Mouse (Mus musculus) stomach, postnatal 0 days (tissue): ENCODE measurements around the gene Tdrkh. TPM values are rescaled to one million over a fixed set of nuclear protein-coding genes. Genes with fewer than 3 reads are reported as not detected.

Experiments
- ATAC-seq: fragments of 200-750 bp; cut with Nextera tagmentation; 2 replicates; pipeline ENCODE4 v1.8.0; 2017; ENCODE audit not compliant: low FRiP score, low TSS enrichment
- DNase-seq: peaks from one replicate; pipeline ENCODE4 v3.0.0-alpha.2; 2016; ENCODE audit warnings: low spot score
- H3K27ac ChIP-seq: fragments of 300-500 bp; sonication (generic); replicated peaks from 2 replicates; pipeline ENCODE4 v1.5.1; 2014; ENCODE audit warnings: mild to moderate bottlenecking, control low read depth
- H3K27me3 ChIP-seq: fragments of 300-500 bp; sonication (generic); 2 replicates; pipeline ENCODE4 v1.6.1; 2014; ENCODE audit warnings: low read length; ENCODE audit not compliant: control insufficient read depth, insufficient read depth
- H3K36me3 ChIP-seq: fragments of 300-500 bp; sonication (generic); 2 replicates; pipeline ENCODE4 v1.6.1; 2014; ENCODE audit warnings: low read length, mixed read lengths; ENCODE audit not compliant: control insufficient read depth, insufficient read depth
- H3K4me1 ChIP-seq: fragments of 300-500 bp; sonication (generic); replicated peaks from 2 replicates; pipeline ENCODE4 v1.6.1; 2014; ENCODE audit warnings: antibody characterized with exemption; ENCODE audit not compliant: control insufficient read depth, insufficient read depth
- H3K4me2 ChIP-seq: fragments of 300-500 bp; sonication (generic); replicated peaks from 2 replicates; pipeline ENCODE4 v1.6.1; 2014; ENCODE audit warnings: low read depth, mild to moderate bottlenecking, control low read depth, moderate library complexity
- H3K4me3 ChIP-seq: fragments of 300-500 bp; sonication (generic); 2 replicates; pipeline ENCODE4 v1.5.1; 2014; ENCODE audit warnings: low read depth, low read length, control low read depth
- H3K9ac ChIP-seq: fragments of 300-500 bp; sonication (generic); 2 replicates; pipeline ENCODE4 v1.6.1; 2014; ENCODE audit warnings: mild to moderate bottlenecking, low read length, control low read depth, mixed read lengths
- H3K9me3 ChIP-seq: fragments of 300-500 bp; sonication (generic); 2 replicates; pipeline ENCODE4 v1.6.1; 2016; ENCODE audit warnings: low read length; ENCODE audit not compliant: control insufficient read depth
- CTCF ChIP-seq: IDR thresholded peaks from 2 replicates; pipeline ENCODE4 v1.5.1; 2016; ENCODE audit warnings: antibody characterized with exemption, low read depth, mild to moderate bottlenecking, moderate library complexity
- EP300 ChIP-seq: optimal IDR thresholded peaks from 2 replicates; pipeline ENCODE3; 2016; ENCODE audit warnings: antibody characterized with exemption
- WGBS: fragments of 180-500 bp; shearing (Covaris S2); extraction: QIAGEN DNeasy Blood & Tissue Kit; methylation state at CpG from one replicate; pipeline ENCODE4 v1.1.7; 2014; 5-methylcytosine and 5-hydroxymethylcytosine counted together
- polyA plus RNA-seq: library from polyadenylated mRNA; unstranded; fragments of >200 nt; fragmentation: Nextera tagmentation; extraction: Ambion mirVana; gene quantifications from 2 replicates; pipeline ENCODE4 v1.2.1, GENCODE M21; 2015

Gene Tdrkh
- polyA plus RNA-seq, 1 experiment from 2014 or later, result 3.8 TPM

- no peaks in the 10 kb centered on the region for H3K4me1 ChIP-seq
- peaks cover 22% of the 10 kb centered on the region for H3K36me3 ChIP-seq
- no peak overlapping the region for H3K9ac ChIP-seq
- no peaks in the 10 kb centered on the region for H3K9me3 ChIP-seq
- WGBS, result 91% methylated on average over 2 of the region's 2 CpGs
- H3K4me2 ChIP-seq, result no peak overlapping the region
- H3K4me3 ChIP-seq, result no peak overlapping the region
- TF ChIP-seq CTCF, result no peak
- no peak for TF ChIP-seq EP300
- no peak overlapping the region for H3K27ac ChIP-seq
- H3K27me3 ChIP-seq, result no peaks in the 10 kb centered on the region
- DNase-seq (no peak), ATAC-seq (no peak)
These were observed 36.3 kb downstream of the Tdrkh start for GRCm38 (mm10) chr3:94449377-94449776.

DNA sequence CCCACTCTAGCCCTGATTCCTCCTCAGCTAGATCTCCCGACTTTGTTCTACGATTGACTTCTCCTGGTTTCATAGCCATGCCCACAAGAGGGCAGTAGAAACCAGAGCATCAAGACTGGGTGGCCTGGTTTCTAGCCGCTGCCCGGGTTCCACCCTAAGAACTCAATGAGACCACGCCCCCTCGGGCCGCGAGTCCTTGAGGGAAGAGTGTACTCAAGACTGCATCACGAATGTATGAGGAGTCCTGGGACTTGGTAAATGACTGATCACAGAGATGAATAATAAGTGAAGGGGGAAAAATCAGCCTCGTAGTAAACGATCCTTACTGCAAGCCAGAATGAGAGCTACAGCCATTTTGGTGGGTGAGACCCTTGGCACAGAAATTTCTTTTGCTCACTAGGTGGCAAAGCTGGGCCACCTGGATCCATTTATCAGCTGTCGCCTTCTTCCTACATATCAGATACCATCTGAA, 43.5 kb downstream of the Tdrkh start:
- Histone ChIP-seq H3K4me1 (no peaks in the 10 kb centered on the region), H3K36me3 (no peaks in the 10 kb centered on the region), H3K4me2 (peak overlapping the region; percentile 42), H3K27me3 (no peaks in the 10 kb centered on the region), H3K4me3 (peak overlapping the region; percentile 15; the same call in 1 of the 2 replicates), H3K9ac (no peak overlapping the region), H3K27ac (no peak overlapping the region), H3K9me3 (no peaks in the 10 kb centered on the region)
- ATAC-seq (peak; percentile 92), DNase-seq (peak; percentile 92)
- TF ChIP-seq EP300 (no peak), CTCF (peak; percentile 94)
- WGBS, result 2% methylated on average over 12 of the region's 12 CpGs

DNA sequence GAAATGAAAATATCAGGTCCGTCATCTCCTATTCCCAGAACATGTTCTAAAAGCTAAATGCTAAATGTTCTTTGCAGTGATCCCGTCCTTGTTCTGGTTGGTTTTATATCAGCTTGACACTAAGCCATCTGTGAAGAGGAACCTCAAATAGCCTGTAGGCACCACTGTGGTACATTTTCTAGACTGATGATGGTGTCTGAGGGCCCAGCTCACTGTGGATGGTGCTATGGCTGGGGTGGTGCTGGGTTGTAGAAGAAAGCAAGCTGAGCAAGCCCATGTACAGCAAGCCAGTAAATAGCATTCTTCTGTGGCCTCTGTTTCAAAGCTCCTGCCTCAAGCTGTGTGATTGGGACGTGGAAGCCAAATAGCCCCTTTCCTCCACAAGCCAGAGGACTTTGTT, 44.0 kb downstream of the Tdrkh start:
- TF ChIP-seq CTCF (no peak), EP300 (no peak)
- H3K27me3 ChIP-seq, result no peaks in the 10 kb centered on the region
- H3K9ac ChIP-seq, result no peak overlapping the region
- ATAC-seq (no peak), DNase-seq (no peak)
- H3K27ac ChIP-seq, result no peak overlapping the region
- H3K4me2 ChIP-seq, result no peak overlapping the region; the same call in 1 of the 2 replicates
- H3K4me1 ChIP-seq, result no peaks in the 10 kb centered on the region
- H3K36me3 ChIP-seq, result no peaks in the 10 kb centered on the region
- WGBS, result 78% methylated on average over 3 of the region's 3 CpGs
- no peak overlapping the region for H3K4me3 ChIP-seq
- H3K9me3 ChIP-seq, result no peaks in the 10 kb centered on the region

DNA sequence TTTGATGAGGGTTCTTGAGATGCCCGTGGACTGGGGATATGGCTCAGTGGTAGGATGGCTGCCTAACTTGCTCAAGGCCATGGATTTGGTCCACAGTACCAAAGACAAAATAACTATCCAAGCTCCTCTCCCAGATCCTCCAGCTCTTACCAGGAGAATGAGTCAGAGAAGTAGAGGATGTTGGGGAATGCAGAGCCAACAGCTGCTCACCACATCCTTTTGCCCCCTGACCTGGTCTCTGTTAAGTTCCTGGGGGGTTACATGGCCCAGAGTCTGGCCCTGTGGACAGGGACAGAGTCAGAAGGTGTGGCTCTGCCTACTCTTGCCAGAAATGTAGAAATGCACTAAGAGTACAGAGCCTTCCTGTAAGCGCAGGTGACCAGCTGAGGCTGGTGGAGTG, 46.8 kb downstream of the Tdrkh start:
- no peak overlapping the region for H3K4me3 ChIP-seq
- H3K36me3 ChIP-seq, result no peaks in the 10 kb centered on the region
- no peaks in the 10 kb centered on the region for H3K27me3 ChIP-seq
- H3K27ac ChIP-seq, result no peak overlapping the region
- no peak overlapping the region for H3K4me2 ChIP-seq
- no peaks in the 10 kb centered on the region for H3K4me1 ChIP-seq
- ATAC-seq (no peak), DNase-seq (no peak)
- H3K9me3 ChIP-seq, result no peaks in the 10 kb centered on the region
- H3K9ac ChIP-seq, result no peak overlapping the region
- 83% methylated on average over 2 of the region's 2 CpGs for WGBS
- TF ChIP-seq CTCF (no peak), EP300 (no peak)

- ATAC-seq (peak; percentile 88), DNase-seq (peak; percentile 52)
- Histone ChIP-seq H3K4me3 (no peak overlapping the region), H3K27ac (no peak overlapping the region), H3K9ac (no peak overlapping the region; the same call in 1 of the 2 replicates), H3K4me1 (no peaks in the 10 kb centered on the region), H3K27me3 (no peaks in the 10 kb centered on the region), H3K36me3 (no peaks in the 10 kb centered on the region), H3K9me3 (no peaks in the 10 kb centered on the region), H3K4me2 (no peak overlapping the region)
- 55% methylated on average over 11 of the region's 11 CpGs for WGBS
- TF ChIP-seq CTCF (no peak), EP300 (no peak)
These were observed 51.0 kb downstream of the Tdrkh start for GRCm38 (mm10) chr3:94463926-94464578.

- Histone ChIP-seq H3K9me3 (no peaks in the 10 kb centered on the region), H3K4me1 (no peaks in the 10 kb centered on the region), H3K27ac (no peak overlapping the region), H3K9ac (no peak overlapping the region), H3K36me3 (no peaks in the 10 kb centered on the region), H3K4me3 (no peak overlapping the region), H3K27me3 (no peaks in the 10 kb centered on the region), H3K4me2 (no peak overlapping the region)
- DNase-seq (no peak), ATAC-seq (no peak)
- WGBS, result 79% methylated on average over 13 of the region's 13 CpGs
- TF ChIP-seq EP300, result no peak
- no peak for TF ChIP-seq CTCF
These were observed 52.8 kb downstream of the Tdrkh start for GRCm38 (mm10) chr3:94465632-94466430.
